Mouse (Mus musculus) mouse embryonic stem cell (cell line): ENCODE measurements around the gene Cysltr2.

Experiments used
- in situ Hi-C, 2 experiments: fragments of 300-500 bp; cut with MboI; formaldehyde crosslinking; loops; 1 replicate in 1 of 2; 3 replicates in 1 of 2; pipeline ENCODE4 v1.14.3; 2019 to 2020; ENCODE audit warnings: low sequenced_read_pairs in 2 of 2, low pct_unique_long_range_greater_than_20kb in 1 of 2, mixed read lengths in 1 of 2; ENCODE audit not compliant: unreplicated experiment in 1 of 2

Gene Cysltr2

GRCm38 (mm10) chr14:73001814-73002213 lies 47.1 kb downstream of the Cysltr2 start:
- in situ Hi-C loops, result no loop called here

DNA sequence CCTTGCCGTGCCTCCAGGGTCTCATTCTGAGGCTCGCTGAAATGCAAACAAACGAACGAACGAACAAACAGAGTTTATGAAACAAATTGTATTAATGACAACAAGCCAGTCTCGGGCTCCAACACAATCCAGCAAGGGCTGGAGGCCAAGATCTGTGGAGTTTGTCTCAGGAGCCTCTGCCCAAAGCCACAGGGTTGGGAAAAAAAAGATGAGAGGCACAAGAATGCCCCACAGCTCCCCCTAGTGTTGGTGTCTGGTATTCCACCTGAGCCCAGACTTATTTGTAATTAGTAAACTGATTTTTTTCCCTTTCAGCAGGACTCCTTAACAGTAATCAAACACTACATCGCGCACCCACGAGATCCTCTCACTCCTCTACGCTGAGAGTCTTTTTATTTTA lies 48.6 kb downstream of the Cysltr2 start:
- in situ Hi-C loops, result no loop called here

DNA sequence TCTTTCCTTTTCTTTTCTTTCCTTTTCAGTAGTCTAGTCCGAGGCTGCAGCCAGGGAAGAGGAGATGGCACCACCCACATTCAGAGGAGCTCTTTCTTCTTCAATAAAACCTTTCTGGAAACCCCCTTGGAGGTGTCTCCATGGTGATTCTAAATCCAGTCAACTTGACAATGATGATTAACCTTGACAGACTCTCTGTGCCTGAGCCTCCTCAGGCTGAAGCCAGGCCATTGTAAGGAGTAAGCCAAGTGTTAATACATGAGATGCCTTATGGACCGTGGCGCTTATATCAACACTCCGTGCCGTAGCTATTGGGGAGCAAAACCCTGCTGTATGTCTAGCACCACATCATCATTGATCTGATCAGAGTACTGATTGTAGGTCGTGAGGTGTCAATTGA lies 50.8 kb downstream of the Cysltr2 start:
- in situ Hi-C loops, result no loop called here

DNA sequence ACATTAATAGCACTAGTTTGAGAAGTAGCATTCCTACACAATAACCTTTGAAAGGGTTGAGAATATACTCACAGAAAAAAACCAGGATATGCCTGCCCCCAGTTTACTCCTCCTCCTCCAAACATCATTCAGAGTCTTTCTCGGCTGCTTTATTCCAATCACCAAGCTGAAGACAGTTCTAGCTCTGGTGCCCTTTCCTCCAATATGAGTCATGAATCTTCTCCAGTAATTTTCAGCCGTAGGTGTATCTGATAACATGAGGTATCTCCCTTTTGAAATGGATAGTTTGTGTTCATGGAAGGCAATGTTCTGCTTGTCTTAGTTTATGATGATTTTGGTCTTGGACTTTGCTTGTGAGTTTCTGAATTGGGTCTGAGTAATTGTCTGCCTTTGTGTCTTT lies 62.9 kb downstream of the Cysltr2 start:
- in situ Hi-C loops, result no loop called here

GRCm38 (mm10) chr14:72985113-72985512 lies 63.8 kb downstream of the Cysltr2 start:
- in situ Hi-C loops, result no loop called here

DNA sequence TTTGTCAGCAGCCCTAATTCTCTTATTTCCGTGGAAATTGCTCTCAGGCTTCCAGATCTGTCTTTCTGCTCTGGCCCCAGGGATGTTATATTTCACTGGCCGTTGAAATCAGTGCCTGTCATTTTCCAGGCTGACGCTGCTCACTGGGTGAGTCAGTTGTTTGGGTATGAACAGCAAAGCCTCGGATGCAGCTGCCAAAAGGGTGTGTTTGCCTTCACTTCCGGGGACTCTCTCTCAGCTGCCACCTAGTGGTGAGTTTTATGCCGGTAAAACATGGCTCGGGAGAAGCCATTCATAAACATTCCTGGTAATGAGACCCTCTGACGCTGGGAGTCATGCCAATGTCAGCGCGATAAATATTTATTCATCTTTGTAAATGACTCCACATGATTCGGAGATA lies 65.5 kb downstream of the Cysltr2 start:
- in situ Hi-C loops, result no loop called here

- in situ Hi-C loops, result no loop called here
Observed at GRCm38 (mm10) chr14:72982981-72983436, 65.9 kb downstream of the Cysltr2 start.

- in situ Hi-C loops, result no loop called here
Observed at GRCm38 (mm10) chr14:72980761-72981160, 68.2 kb downstream of the Cysltr2 start.

GRCm38 (mm10) chr14:72980106-72980505 lies 68.8 kb downstream of the Cysltr2 start:
- in situ Hi-C loops, result no loop called here

DNA sequence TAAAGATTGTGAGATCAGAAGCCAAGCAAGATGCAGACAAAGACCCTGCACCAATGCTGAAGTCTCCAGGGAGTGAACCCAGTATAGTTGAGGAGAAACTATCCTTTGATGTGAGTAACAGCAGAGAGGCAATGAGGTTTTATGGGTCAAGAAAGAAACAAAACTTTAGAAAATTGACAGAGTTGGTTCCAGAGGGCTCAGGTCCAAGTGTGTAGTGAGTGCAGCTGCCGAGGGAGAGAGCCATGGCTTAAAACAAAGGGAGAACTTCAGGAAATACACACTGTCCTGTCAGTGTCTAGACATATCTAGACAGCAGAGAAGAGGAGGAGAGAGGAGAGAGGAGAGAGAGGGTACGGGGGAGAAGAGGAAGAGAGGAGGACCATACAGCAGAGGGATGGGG lies 72.8 kb downstream of the Cysltr2 start:
- in situ Hi-C loops, result no loop called here
